Mouse (Mus musculus) limb, embryonic 10.5 days (tissue): Measurements from ENCODE around the gene Map3k21. TPM values are rescaled to one million over a fixed set of nuclear protein-coding genes. Genes with fewer than 3 reads are reported as not detected.

ENCODE experiments used
- DNase-seq: peaks from one replicate; pipeline ENCODE4 v3.0.0-alpha.2; 2017; ENCODE audit warnings: low spot score
- H3K27ac ChIP-seq: fragments of 300-500 bp; sonication (generic); 2 replicates; pipeline ENCODE4 v1.5.1; 2016; ENCODE audit warnings: mild to moderate bottlenecking
- H3K27me3 ChIP-seq: fragments of 300-500 bp; sonication (generic); 2 replicates; pipeline ENCODE4 v1.6.1; 2016; ENCODE audit warnings: low read depth, mild to moderate bottlenecking; ENCODE audit not compliant: poor library complexity, severe bottlenecking
- H3K36me3 ChIP-seq: fragments of 300-500 bp; sonication (generic); 2 replicates; pipeline ENCODE4 v1.6.1; 2016; ENCODE audit warnings: mild to moderate bottlenecking, moderate library complexity
- H3K4me1 ChIP-seq: fragments of 300-500 bp; sonication (generic); 2 replicates; pipeline ENCODE4 v1.6.1; 2016
- H3K4me3 ChIP-seq: fragments of 300-500 bp; sonication (generic); 2 replicates; pipeline ENCODE4 v1.5.1; 2016; ENCODE audit warnings: mild to moderate bottlenecking, moderate library complexity
- H3K9me3 ChIP-seq: fragments of 300-500 bp; sonication (generic); replicated peaks from 2 replicates; pipeline ENCODE4 v1.6.1; 2016; ENCODE audit warnings: mild to moderate bottlenecking
- WGBS: fragments of 180-500 bp; shearing (Covaris S2); methylation state at CpG from one replicate; pipeline ENCODE4 v1.1.7; 2016; 5-methylcytosine and 5-hydroxymethylcytosine counted together
- polyA plus RNA-seq: library from polyadenylated mRNA; unstranded; fragments of >200 nt; fragmentation: Nextera tagmentation; extraction: Ambion mirVana; gene quantifications from 2 replicates; pipeline ENCODE4 v1.2.1, GENCODE M21; 2016

Gene Map3k21
- polyA plus RNA-seq, 1 experiment from 2014 or later, result 0.04 TPM

- Histone ChIP-seq H3K9me3 (no peaks in the 10 kb centered on the region), H3K4me3 (no peak overlapping the region), H3K27me3 (peaks cover 11% of the 10 kb centered on the region; the same call in 1 of the 2 replicates), H3K4me1 (peaks cover 18% of the 10 kb centered on the region; the same call in 1 of the 2 replicates), H3K36me3 (no peaks in the 10 kb centered on the region), H3K27ac (no peak overlapping the region)
- WGBS, result 73% methylated on average over 13 of the region's 13 CpGs
- DNase-seq, result no peak
These were observed 47.2 kb downstream of the Map3k21 start for GRCm38 (mm10) chr8:125957226-125957993.

DNA sequence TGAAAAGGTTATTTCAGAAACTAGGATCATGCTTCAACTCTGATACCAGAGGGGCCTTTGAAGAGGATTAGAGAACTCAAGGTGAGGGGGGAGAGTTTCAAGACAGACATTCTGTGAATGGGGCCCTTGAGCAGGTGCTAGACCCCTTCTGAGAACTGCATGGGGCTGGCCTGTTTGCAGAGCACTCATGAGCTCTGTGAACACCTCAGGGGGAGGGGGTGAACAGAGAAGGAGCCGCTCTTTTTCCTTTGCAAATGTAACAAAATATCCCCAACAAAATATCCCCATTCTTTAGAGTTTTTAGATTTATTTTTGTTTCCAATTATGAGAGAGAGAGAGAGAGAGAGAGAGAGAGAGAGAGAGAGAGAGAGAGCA lies 47.7 kb downstream of the Map3k21 start:
- Histone ChIP-seq H3K27ac (no peak overlapping the region), H3K4me3 (no peak overlapping the region), H3K9me3 (no peaks in the 10 kb centered on the region), H3K27me3 (peaks cover 17% of the 10 kb centered on the region), H3K36me3 (no peaks in the 10 kb centered on the region), H3K4me1 (peaks cover 18% of the 10 kb centered on the region; the same call in 1 of the 2 replicates)
- WGBS, result 76% methylated on average over 1 of the region's 1 CpGs
- no peak for DNase-seq

DNA sequence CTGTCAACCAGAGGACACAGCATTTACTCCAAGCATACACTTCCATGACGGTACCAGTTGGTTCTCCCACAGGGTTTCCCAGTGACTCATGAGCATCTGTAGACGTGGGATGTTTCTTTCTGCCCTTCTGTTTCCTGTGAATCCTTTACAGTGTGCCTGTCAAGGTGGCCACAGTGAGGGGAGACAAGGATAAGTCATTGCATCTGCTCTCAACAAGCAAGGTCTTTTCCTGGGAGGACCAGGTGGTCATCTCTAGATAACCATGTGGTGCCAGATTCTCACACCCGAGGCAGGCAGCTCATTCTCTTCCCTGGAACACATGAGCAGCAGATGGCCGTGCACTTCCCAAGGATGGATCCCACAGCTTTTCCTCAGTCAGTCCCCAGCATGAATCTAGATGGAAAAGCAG lies 49.1 kb downstream of the Map3k21 start:
- no peaks in the 10 kb centered on the region for H3K36me3 ChIP-seq
- no peak for DNase-seq
- H3K9me3 ChIP-seq, result no peaks in the 10 kb centered on the region
- 51% methylated on average over 4 of the region's 4 CpGs for WGBS
- H3K4me3 ChIP-seq, result no peak overlapping the region
- H3K4me1 ChIP-seq, result peaks cover 24% of the 10 kb centered on the region; the same call in 1 of the 2 replicates
- H3K27me3 ChIP-seq, result peaks cover 31% of the 10 kb centered on the region
- H3K27ac ChIP-seq, result no peak overlapping the region

DNA sequence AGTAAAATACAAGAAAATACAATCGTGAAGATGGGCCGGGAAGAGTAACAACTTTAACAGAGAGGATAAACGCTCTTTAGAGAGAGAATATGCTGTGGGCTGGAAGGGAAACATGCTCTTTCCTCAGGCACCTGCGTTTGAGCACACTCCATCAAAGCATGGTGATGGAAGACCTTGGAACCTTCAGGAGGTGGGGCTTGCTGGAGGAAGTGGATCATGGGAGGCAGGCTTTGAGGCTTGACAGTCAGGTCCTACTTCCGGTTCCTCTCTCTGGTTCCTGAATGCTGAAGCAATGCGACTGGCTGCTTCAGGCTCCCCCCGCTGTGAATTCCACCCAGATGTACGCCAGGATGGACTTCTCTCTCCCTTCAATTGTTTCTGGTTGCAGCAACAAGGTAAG lies 49.8 kb downstream of the Map3k21 start:
- WGBS, result 84% methylated on average over 8 of the region's 8 CpGs
- H3K9me3 ChIP-seq, result no peaks in the 10 kb centered on the region
- no peaks in the 10 kb centered on the region for H3K36me3 ChIP-seq
- no peak overlapping the region for H3K4me3 ChIP-seq
- H3K27me3 ChIP-seq, result peaks cover 36% of the 10 kb centered on the region
- DNase-seq, result no peak
- H3K4me1 ChIP-seq, result peaks cover 24% of the 10 kb centered on the region; the same call in 1 of the 2 replicates
- H3K27ac ChIP-seq, result no peak overlapping the region

- no peaks in the 10 kb centered on the region for H3K9me3 ChIP-seq
- WGBS, result 91% methylated on average over 6 of the region's 6 CpGs
- H3K27me3 ChIP-seq, result peaks cover 38% of the 10 kb centered on the region
- no peak overlapping the region for H3K27ac ChIP-seq
- H3K36me3 ChIP-seq, result no peaks in the 10 kb centered on the region
- peaks cover 21% of the 10 kb centered on the region; the same call in 1 of the 2 replicates for H3K4me1 ChIP-seq
- no peak for DNase-seq
- H3K4me3 ChIP-seq, result no peak overlapping the region
These were observed 51.5 kb downstream of the Map3k21 start for GRCm38 (mm10) chr8:125961790-125962189.

GRCm38 (mm10) chr8:125963807-125964211 lies 53.6 kb downstream of the Map3k21 start:
- WGBS, result 5% methylated on average over 11 of the region's 11 CpGs
- H3K4me1 ChIP-seq, result peaks cover 6% of the 10 kb centered on the region; the same call in 1 of the 2 replicates
- peak overlapping the region; percentile 11; the same call in 1 of the 2 replicates for H3K4me3 ChIP-seq
- peaks cover 38% of the 10 kb centered on the region for H3K27me3 ChIP-seq
- no peak overlapping the region for H3K27ac ChIP-seq
- no peaks in the 10 kb centered on the region for H3K36me3 ChIP-seq
- no peaks in the 10 kb centered on the region for H3K9me3 ChIP-seq
- DNase-seq, result no peak

- Histone ChIP-seq H3K4me1 (no peaks in the 10 kb centered on the region), H3K9me3 (no peaks in the 10 kb centered on the region), H3K27me3 (no peaks in the 10 kb centered on the region), H3K36me3 (no peaks in the 10 kb centered on the region), H3K4me3 (no peak overlapping the region), H3K27ac (no peak overlapping the region)
- DNase-seq, result no peak
- 87% methylated on average over 3 of the region's 3 CpGs for whole genome bisulfite sequencing
These were observed 61.1 kb downstream of the Map3k21 start for GRCm38 (mm10) chr8:125971336-125971735.

GRCm38 (mm10) chr8:125975981-125976380 lies 65.7 kb downstream of the Map3k21 start:
- Histone ChIP-seq H3K36me3 (no peaks in the 10 kb centered on the region), H3K4me1 (no peaks in the 10 kb centered on the region), H3K4me3 (no peak overlapping the region), H3K9me3 (no peaks in the 10 kb centered on the region), H3K27ac (no peak overlapping the region), H3K27me3 (no peaks in the 10 kb centered on the region)
- WGBS, result 88% methylated on average over 4 of the region's 4 CpGs
- no peak for DNase-seq

GRCm38 (mm10) chr8:125980826-125981225 lies 70.6 kb downstream of the Map3k21 start:
- WGBS, result 28% methylated on average over 6 of the region's 6 CpGs
- H3K9me3 ChIP-seq, result no peaks in the 10 kb centered on the region
- no peak for DNase-seq
- no peak overlapping the region for H3K27ac ChIP-seq
- H3K36me3 ChIP-seq, result no peaks in the 10 kb centered on the region
- no peak overlapping the region for H3K4me3 ChIP-seq
- no peaks in the 10 kb centered on the region for H3K4me1 ChIP-seq
- H3K27me3 ChIP-seq, result no peaks in the 10 kb centered on the region

GRCm38 (mm10) chr8:125983515-125983914 lies 73.3 kb downstream of the Map3k21 start:
- 84% methylated on average over 3 of the region's 3 CpGs for WGBS

DNA sequence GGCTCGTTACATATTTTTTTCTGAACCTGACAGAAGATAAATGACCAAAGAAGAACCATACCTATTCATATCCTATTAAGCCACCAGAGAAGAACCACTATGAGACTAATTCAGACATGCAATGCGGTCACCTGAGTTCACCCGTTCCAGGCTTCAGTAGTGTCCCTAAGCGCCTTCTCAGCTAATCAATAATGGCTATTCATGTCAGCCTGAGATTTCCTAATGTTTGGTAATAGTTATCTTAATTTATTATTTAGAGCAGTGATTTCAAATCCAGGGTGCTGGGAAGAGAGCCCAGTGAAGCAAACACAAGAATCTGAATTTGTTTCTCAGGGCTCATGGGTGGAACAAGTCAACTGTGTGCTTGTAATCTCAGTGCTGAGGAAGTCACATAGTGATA lies 73.9 kb downstream of the Map3k21 start:
- no peak overlapping the region for H3K27ac ChIP-seq
- no peaks in the 10 kb centered on the region for H3K4me1 ChIP-seq
- H3K9me3 ChIP-seq, result no peaks in the 10 kb centered on the region
- WGBS, result 93% methylated on average over 4 of the region's 4 CpGs
- H3K36me3 ChIP-seq, result no peaks in the 10 kb centered on the region
- no peaks in the 10 kb centered on the region for H3K27me3 ChIP-seq
- no peak for DNase-seq
- H3K4me3 ChIP-seq, result no peak overlapping the region

More at GRCm38 (mm10) chr8:125983515-125983914, 73.3 kb downstream of the Map3k21 start:
- H3K4me3 ChIP-seq, result no peak overlapping the region
- no peaks in the 10 kb centered on the region for H3K4me1 ChIP-seq
- DNase-seq, result no peak
- no peaks in the 10 kb centered on the region for H3K36me3 ChIP-seq
- H3K9me3 ChIP-seq, result no peaks in the 10 kb centered on the region
- H3K27ac ChIP-seq, result no peak overlapping the region
- H3K27me3 ChIP-seq, result no peaks in the 10 kb centered on the region

- no peaks in the 10 kb centered on the region for H3K9me3 ChIP-seq
- no peaks in the 10 kb centered on the region for H3K36me3 ChIP-seq
- no peak overlapping the region for H3K27ac ChIP-seq
- no peaks in the 10 kb centered on the region for H3K4me1 ChIP-seq
- DNase-seq, result no peak
- no peak overlapping the region for H3K4me3 ChIP-seq
- no peaks in the 10 kb centered on the region for H3K27me3 ChIP-seq
- WGBS, result 93% methylated on average over 2 of the region's 2 CpGs
These were observed 75.1 kb downstream of the Map3k21 start for GRCm38 (mm10) chr8:125985364-125985763.

- no peak overlapping the region for H3K4me3 ChIP-seq
- no peak for DNase-seq
- peaks cover 1% of the 10 kb centered on the region; the same call in 1 of the 2 replicates for H3K27me3 ChIP-seq
- H3K9me3 ChIP-seq, result no peaks in the 10 kb centered on the region
- no peaks in the 10 kb centered on the region for H3K36me3 ChIP-seq
- no peaks in the 10 kb centered on the region for H3K4me1 ChIP-seq
- no peak overlapping the region for H3K27ac ChIP-seq
- 81% methylated on average over 6 of the region's 6 CpGs for WGBS
These were observed 76.8 kb downstream of the Map3k21 start for GRCm38 (mm10) chr8:125986999-125987589.
